Mouse (Mus musculus): Measurements from ENCODE around the gene Lipt2. TPM values are rescaled to one million over a fixed set of nuclear protein-coding genes. Genes with fewer than 3 reads are reported as not detected.

Lipt2 gene
- polyA plus RNA-seq, 1 experiment from 2014 or later, result 10.1 TPM

DNA sequence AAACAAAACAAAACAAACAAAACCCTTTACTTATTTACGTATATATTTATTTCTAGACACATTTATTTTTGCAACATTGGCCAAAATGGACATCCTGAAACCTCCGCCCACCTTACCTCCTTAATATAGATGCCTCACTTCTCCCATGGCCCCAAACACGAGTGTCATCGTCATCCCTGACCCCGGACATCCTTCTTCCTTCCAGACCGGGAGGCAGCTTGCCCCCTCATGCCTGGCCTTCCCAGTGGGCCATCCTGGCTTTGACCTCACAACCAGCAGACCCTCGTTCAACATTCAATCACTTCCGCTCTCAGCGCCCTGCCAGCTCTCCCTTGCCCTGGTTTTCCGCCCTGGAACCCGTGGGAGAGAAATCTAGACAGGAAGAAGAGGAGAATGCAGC lies 8.5 kb upstream of the Lipt2 start:
- ATAC-seq (ENCODE audit: insufficient read depth, low FRiP score), result no peak
- no peak overlapping the region for H3K4me2 ChIP-seq (ENCODE audit: low read depth, low read length)
- H3K4me1 ChIP-seq (ENCODE audit: control insufficient read depth, insufficient read depth, low read length), result no peaks in the 10 kb centered on the region
- 78% methylated on average over 11 of the region's 11 CpGs for WGBS
- H3K36me3 ChIP-seq (ENCODE audit: control insufficient read depth, insufficient read depth, low read length), result no peaks in the 10 kb centered on the region
- no peak overlapping the region for H3K4me3 ChIP-seq (replicated peaks; ENCODE audit: low read length)
- no peak overlapping the region for H3K27ac ChIP-seq (ENCODE audit: low read length)
- H3K9ac ChIP-seq (ENCODE audit: low read length), result no peak overlapping the region
- no peaks in the 10 kb centered on the region for H3K27me3 ChIP-seq (ENCODE audit: control insufficient read depth, insufficient read depth, low read length)
- H3K9me3 ChIP-seq (replicated peaks; ENCODE audit: control insufficient read depth, low read length), result no peaks in the 10 kb centered on the region

GRCm38 (mm10) chr7:100157669-100158068 lies 1.4 kb upstream of the Lipt2 start:
- Histone ChIP-seq H3K36me3 (ENCODE audit: control insufficient read depth, insufficient read depth, low read length) (no peaks in the 10 kb centered on the region), H3K4me2 (ENCODE audit: low read depth, low read length) (no peak overlapping the region), H3K9me3 (replicated peaks; ENCODE audit: control insufficient read depth, low read length) (no peaks in the 10 kb centered on the region), H3K4me3 (replicated peaks; ENCODE audit: low read length) (no peak overlapping the region), H3K4me1 (ENCODE audit: control insufficient read depth, insufficient read depth, low read length) (peaks cover 4% of the 10 kb centered on the region; the same call in 1 of the 2 replicates), H3K27ac (ENCODE audit: low read length) (no peak overlapping the region), H3K9ac (ENCODE audit: low read length) (no peak overlapping the region), H3K27me3 (ENCODE audit: control insufficient read depth, insufficient read depth, low read length) (no peaks in the 10 kb centered on the region)
- WGBS, result 67% methylated on average over 4 of the region's 4 CpGs
- ATAC-seq (ENCODE audit: insufficient read depth, low FRiP score), result no peak

DNA sequence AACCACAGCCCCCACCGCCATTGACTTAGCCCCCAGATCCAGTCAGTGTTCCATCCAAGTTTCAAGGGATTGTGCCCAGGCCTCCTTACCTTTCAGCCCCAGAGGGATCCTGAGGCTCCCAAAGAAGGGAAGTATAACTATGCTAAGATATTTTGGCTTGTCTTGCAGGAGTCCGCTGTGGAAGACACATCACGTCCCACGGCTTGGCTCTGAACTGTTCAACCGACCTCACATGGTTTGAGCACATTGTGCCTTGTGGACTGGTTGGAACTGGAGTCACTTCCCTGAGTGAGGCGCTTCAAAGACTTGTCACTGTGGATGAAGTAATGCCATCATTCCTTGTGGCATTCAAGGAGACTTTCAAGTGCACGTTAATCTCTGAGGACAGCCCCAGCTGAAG lies 929 bp downstream of the Lipt2 start:
- WGBS, result 62% methylated on average over 7 of the region's 7 CpGs
- Histone ChIP-seq H3K9ac (ENCODE audit: low read length) (peak overlapping the region; percentile 96), H3K36me3 (ENCODE audit: control insufficient read depth, insufficient read depth, low read length) (no peaks in the 10 kb centered on the region), H3K4me2 (ENCODE audit: low read depth, low read length) (peak overlapping the region; percentile 95), H3K27ac (ENCODE audit: low read length) (peak overlapping the region; percentile 37; the same call in 1 of the 2 replicates), H3K4me3 (replicated peaks; ENCODE audit: low read length) (peak overlapping the region; percentile 92), H3K27me3 (ENCODE audit: control insufficient read depth, insufficient read depth, low read length) (no peaks in the 10 kb centered on the region), H3K9me3 (replicated peaks; ENCODE audit: control insufficient read depth, low read length) (no peaks in the 10 kb centered on the region), H3K4me1 (ENCODE audit: control insufficient read depth, insufficient read depth, low read length) (peaks cover 4% of the 10 kb centered on the region; the same call in 1 of the 2 replicates)
- ATAC-seq (ENCODE audit: insufficient read depth, low FRiP score), result no peak

DNA sequence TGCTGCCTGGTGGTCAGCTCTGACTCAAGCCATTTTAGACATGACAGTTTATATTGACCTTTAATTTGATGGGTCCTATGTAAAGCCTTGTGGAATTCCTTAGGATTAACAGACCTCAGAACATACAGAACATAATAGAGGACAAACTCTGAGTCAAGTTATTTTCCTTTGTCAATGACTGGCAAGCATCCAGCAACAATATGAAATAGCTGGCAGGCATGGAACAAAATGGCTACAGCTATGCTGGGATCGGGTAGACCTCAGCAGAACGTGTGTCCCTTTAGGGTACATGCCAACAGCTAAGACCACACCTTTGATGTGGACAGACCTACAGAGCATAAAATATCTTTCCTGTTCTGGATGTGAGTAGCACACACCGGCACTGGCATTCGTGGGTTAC lies 4.4 kb downstream of the Lipt2 start:
- Histone ChIP-seq H3K9ac (ENCODE audit: low read length) (no peak overlapping the region), H3K4me1 (ENCODE audit: control insufficient read depth, insufficient read depth, low read length) (peaks cover 4% of the 10 kb centered on the region; the same call in 1 of the 2 replicates), H3K4me3 (replicated peaks; ENCODE audit: low read length) (no peak overlapping the region), H3K27me3 (ENCODE audit: control insufficient read depth, insufficient read depth, low read length) (no peaks in the 10 kb centered on the region; the same call in 1 of the 2 replicates), H3K27ac (ENCODE audit: low read length) (no peak overlapping the region), H3K9me3 (replicated peaks; ENCODE audit: control insufficient read depth, low read length) (no peaks in the 10 kb centered on the region), H3K36me3 (ENCODE audit: control insufficient read depth, insufficient read depth, low read length) (no peaks in the 10 kb centered on the region), H3K4me2 (ENCODE audit: low read depth, low read length) (no peak overlapping the region)
- WGBS, result 70% methylated on average over 4 of the region's 4 CpGs
- no peak for ATAC-seq (ENCODE audit: insufficient read depth, low FRiP score)

GRCm38 (mm10) chr7:100168654-100169053 lies 9.6 kb downstream of the Lipt2 start:
- H3K4me3 ChIP-seq (replicated peaks; ENCODE audit: low read length), result no peak overlapping the region
- H3K4me2 ChIP-seq (ENCODE audit: low read depth, low read length), result no peak overlapping the region
- no peaks in the 10 kb centered on the region for H3K9me3 ChIP-seq (replicated peaks; ENCODE audit: control insufficient read depth, low read length)
- H3K9ac ChIP-seq (ENCODE audit: low read length), result no peak overlapping the region
- ATAC-seq (ENCODE audit: insufficient read depth, low FRiP score), result no peak
- H3K4me1 ChIP-seq (ENCODE audit: control insufficient read depth, insufficient read depth, low read length), result no peaks in the 10 kb centered on the region
- H3K27me3 ChIP-seq (ENCODE audit: control insufficient read depth, insufficient read depth, low read length), result no peaks in the 10 kb centered on the region; the same call in 1 of the 2 replicates
- no peak overlapping the region for H3K27ac ChIP-seq (ENCODE audit: low read length)
- no peaks in the 10 kb centered on the region for H3K36me3 ChIP-seq (ENCODE audit: control insufficient read depth, insufficient read depth, low read length)
- WGBS, result 66% methylated on average over 11 of the region's 11 CpGs

DNA sequence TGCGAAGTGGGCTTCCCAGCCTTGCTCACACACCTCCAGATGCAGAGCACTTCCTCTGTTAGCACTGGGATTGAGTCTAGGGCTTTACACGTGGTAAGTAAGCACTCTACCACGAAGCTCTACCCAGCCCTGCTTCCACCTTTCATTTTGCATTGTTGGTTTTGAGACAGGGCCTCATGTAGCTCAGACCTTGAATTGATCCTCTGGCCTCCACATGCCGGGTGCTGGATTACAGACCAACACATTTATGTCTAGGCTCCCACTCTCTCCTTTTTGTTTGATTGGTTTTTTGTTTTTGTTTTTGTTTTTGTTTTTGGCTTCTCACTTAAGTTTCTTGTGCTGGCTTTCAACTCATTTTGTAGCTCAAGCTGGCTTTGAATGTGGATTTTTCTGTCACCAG lies 11.7 kb downstream of the Lipt2 start:
- no peak overlapping the region for H3K4me3 ChIP-seq (replicated peaks; ENCODE audit: low read length)
- 0 out of 2 replicates have a peak, but pooled peaks cover 4% of the 10 kb centered on the region for H3K27me3 ChIP-seq (ENCODE audit: control insufficient read depth, insufficient read depth, low read length)
- 49% methylated on average over 4 of the region's 4 CpGs for WGBS
- H3K27ac ChIP-seq (ENCODE audit: low read length), result no peak overlapping the region
- H3K4me2 ChIP-seq (ENCODE audit: low read depth, low read length), result no peak overlapping the region
- no peaks in the 10 kb centered on the region for H3K9me3 ChIP-seq (replicated peaks; ENCODE audit: control insufficient read depth, low read length)
- no peak overlapping the region for H3K9ac ChIP-seq (ENCODE audit: low read length)
- H3K4me1 ChIP-seq (ENCODE audit: control insufficient read depth, insufficient read depth, low read length), result no peaks in the 10 kb centered on the region
- ATAC-seq (ENCODE audit: insufficient read depth, low FRiP score), result no peak
- no peaks in the 10 kb centered on the region for H3K36me3 ChIP-seq (ENCODE audit: control insufficient read depth, insufficient read depth, low read length)

DNA sequence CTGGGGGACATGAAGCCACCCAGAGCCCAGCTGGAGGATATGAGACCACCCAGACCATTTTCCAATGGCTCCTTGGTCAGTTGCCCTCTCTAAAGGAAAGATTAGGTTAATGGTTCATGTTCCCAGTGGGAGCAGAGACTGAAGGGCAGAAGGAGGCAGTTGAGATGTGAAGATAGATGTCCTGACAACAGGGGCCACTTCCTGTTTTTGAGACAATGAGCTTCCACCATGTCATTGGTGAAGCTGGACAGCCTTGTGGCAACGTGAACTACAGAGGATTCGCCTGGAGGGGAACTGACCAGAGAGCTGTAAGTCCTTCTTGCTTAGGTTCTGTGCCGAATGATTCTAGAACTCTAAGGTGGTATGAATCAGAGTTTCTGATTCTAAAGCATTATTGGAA lies 17.2 kb downstream of the Lipt2 start, which contains the start of gene Kcne3:
Gene Kcne3, plus strand, starts transcription at position 234 of the 400 bp plus-strand sequence.
- Histone ChIP-seq H3K27ac (ENCODE audit: low read length) (no peak within 1 kb of the TSS), H3K4me3 (replicated peaks; ENCODE audit: low read length) (no peak within 1 kb of the TSS), H3K4me1 (ENCODE audit: control insufficient read depth, insufficient read depth, low read length) (peaks cover 14% of the 10 kb centered on the region), H3K27me3 (ENCODE audit: control insufficient read depth, insufficient read depth, low read length) (peaks cover 9% of the 10 kb centered on the region; the same call in 1 of the 2 replicates), H3K36me3 (ENCODE audit: control insufficient read depth, insufficient read depth, low read length) (no peaks in the 10 kb centered on the region), H3K9ac (ENCODE audit: low read length) (no peak within 1 kb of the TSS), H3K9me3 (replicated peaks; ENCODE audit: control insufficient read depth, low read length) (no peaks in the 10 kb centered on the region), H3K4me2 (ENCODE audit: low read depth, low read length) (no peak within 1 kb of the TSS)
- 65% methylated on average over 3 of the region's 3 CpGs for WGBS
- ATAC-seq (ENCODE audit: insufficient read depth, low FRiP score), result no peak

GRCm38 (mm10) chr7:100178016-100178890 lies 19.2 kb downstream of the Lipt2 start:
- Histone ChIP-seq H3K4me3 (replicated peaks; ENCODE audit: low read length) (peak overlapping the region; percentile 50), H3K9me3 (replicated peaks; ENCODE audit: control insufficient read depth, low read length) (no peaks in the 10 kb centered on the region), H3K36me3 (ENCODE audit: control insufficient read depth, insufficient read depth, low read length) (no peaks in the 10 kb centered on the region), H3K27me3 (ENCODE audit: control insufficient read depth, insufficient read depth, low read length) (peaks cover 9% of the 10 kb centered on the region; the same call in 1 of the 2 replicates), H3K9ac (ENCODE audit: low read length) (peak overlapping the region; percentile 54), H3K4me2 (ENCODE audit: low read depth, low read length) (peak overlapping the region; percentile 68), H3K4me1 (ENCODE audit: control insufficient read depth, insufficient read depth, low read length) (peaks cover 14% of the 10 kb centered on the region), H3K27ac (ENCODE audit: low read length) (peak overlapping the region; percentile 23)
- ATAC-seq (ENCODE audit: insufficient read depth, low FRiP score), result peak; percentile 84
- 11% methylated on average over 30 of the region's 30 CpGs for WGBS

GRCm38 (mm10) chr7:100178891-100179233 lies 19.8 kb downstream of the Lipt2 start:
- H3K4me3 ChIP-seq (replicated peaks; ENCODE audit: low read length), result peak overlapping the region; percentile 50
- peaks cover 9% of the 10 kb centered on the region; the same call in 1 of the 2 replicates for H3K27me3 ChIP-seq (ENCODE audit: control insufficient read depth, insufficient read depth, low read length)
- peaks cover 14% of the 10 kb centered on the region for H3K4me1 ChIP-seq (ENCODE audit: control insufficient read depth, insufficient read depth, low read length)
- peak overlapping the region; percentile 23 for H3K27ac ChIP-seq (ENCODE audit: low read length)
- WGBS, result 2% methylated on average over 15 of the region's 15 CpGs
- peak; percentile 57; the same call in 1 of the 2 replicates for ATAC-seq (ENCODE audit: insufficient read depth, low FRiP score)
- no peaks in the 10 kb centered on the region for H3K9me3 ChIP-seq (replicated peaks; ENCODE audit: control insufficient read depth, low read length)
- no peaks in the 10 kb centered on the region for H3K36me3 ChIP-seq (ENCODE audit: control insufficient read depth, insufficient read depth, low read length)
- H3K4me2 ChIP-seq (ENCODE audit: low read depth, low read length), result peak overlapping the region; percentile 68
- peak overlapping the region; percentile 54 for H3K9ac ChIP-seq (ENCODE audit: low read length)

All from stomach, embryonic 16.5 days (tissue).